Mouse (Mus musculus): Measurements from ENCODE around the gene Unc93b1. TPM values are rescaled to one million over a fixed set of nuclear protein-coding genes. Genes with fewer than 3 reads are reported as not detected.

The Unc93b1 gene
- total RNA-seq (2015; ENCODE audit: low replicate concordance): 28.5 and 29.3 TPM in 2 replicates
- 28.2 and 34.4 TPM in 2 replicates for total RNA-seq (2017; ENCODE audit: low replicate concordance)

DNA sequence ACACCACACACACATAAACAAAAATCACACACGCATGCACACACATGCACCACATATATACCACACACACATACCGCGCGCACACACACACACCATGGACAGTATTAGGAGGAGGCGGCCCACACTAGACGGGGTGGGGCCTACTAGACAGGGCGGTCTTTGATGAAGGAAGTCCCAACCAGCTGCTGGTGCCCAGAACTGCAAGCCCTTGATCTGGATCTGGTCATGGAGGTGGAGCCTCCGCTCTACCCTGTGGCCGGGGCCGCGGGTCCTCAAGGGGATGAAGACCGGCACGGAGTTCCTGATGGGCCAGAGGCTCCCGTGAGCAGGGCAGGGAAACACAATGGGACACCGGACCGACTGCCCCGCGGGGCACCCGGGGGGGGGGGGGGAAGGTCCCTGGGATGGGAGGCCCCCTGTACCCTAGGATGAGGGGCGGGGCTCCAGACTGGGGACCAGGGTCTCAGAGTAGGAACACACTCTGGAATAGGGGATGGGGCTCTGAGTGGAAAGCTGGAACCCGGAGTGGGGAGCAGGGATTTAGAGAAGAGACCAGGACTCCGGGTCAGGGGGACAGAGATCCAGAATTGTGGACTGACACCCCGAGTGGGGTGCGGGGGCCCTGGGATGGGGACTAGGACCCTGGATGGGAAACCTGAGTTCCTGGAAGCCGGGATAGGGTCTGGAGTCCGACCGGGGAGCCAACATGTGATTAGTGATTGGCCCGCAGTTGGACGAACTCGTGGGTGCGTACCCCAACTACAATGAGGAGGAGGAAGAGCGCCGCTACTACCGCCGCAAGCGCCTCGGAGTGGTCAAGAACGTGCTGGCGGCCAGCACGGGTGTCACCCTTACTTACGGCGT, at the start of gene Unc93b1:
Gene Unc93b1, plus strand, starts transcription at position 155 of the 864 bp plus-strand sequence.
- no peak for ATAC-seq (replicated peaks; ENCODE audit: low FRiP score, poor library complexity, severe bottlenecking)

DNA sequence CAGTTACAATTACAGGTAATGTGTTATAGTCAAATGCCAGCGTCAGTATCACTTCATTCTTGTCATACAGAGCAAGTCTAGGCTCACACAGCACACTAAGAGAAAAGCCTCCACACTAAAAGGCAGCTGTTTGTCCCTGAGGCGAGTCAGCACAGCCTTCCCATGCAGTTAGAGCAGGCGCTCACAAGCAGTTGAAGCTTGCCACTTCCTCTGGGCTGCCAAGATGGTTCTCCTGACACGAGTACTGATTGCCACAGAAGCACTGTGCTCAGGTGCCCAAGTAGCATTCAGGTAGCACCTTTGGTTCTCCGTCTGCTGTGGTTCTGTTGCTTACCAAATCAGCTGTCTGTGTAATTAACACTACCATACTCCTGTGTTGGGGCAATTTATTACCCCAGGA, 45.9 kb upstream of the Unc93b1 start:
- ATAC-seq (replicated peaks; ENCODE audit: low FRiP score, poor library complexity, severe bottlenecking): no peak

DNA sequence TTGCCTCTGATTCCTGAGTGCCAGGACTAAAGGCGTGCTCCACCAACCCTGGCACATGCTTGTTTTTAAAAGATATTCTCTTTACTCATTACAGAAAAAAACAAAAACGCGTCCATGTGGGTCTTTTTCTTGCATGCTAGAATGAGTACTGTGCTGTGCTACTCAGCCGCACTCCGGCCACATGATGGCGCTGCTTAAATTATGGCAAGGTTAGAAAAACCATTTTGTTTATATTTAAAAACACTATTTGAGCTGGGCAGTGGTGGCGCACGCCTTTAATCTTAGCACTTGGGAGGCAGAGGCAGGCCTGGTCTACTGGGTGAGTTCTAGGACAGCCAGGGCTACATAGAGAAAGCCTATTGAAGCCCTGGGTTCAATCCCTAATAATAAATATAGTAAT, 44.8 kb upstream of the Unc93b1 start:
- ATAC-seq (replicated peaks; ENCODE audit: low FRiP score, poor library complexity, severe bottlenecking): no peak

DNA sequence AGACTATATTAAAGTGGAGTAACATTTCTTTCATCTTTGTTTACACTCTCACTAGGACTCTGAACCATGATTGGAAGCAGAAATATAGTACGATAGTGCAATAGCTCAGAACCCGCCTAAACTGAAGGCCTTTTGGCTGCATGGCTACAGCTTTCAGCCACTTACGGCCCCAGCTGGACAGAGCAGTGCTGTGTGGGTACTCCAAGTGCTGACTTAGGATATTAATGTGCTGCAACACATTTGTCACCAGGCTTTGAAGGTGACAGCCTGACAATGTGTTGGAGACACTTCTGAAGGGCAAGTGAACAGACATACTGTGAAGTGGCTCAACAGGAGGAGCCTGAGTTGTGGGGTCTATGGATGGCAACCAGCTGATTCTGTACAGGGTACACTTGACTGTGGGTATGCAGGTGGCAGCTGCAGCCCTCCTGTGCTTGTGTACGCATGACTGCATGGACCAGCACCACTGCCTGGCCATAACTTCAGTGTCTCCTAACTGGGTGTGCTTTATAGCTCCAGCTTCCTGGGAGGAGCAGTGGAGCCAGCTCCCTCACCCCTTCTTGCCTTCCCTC, 41.4 kb upstream of the Unc93b1 start:
- no peak for ATAC-seq (replicated peaks; ENCODE audit: low FRiP score, poor library complexity, severe bottlenecking)

DNA sequence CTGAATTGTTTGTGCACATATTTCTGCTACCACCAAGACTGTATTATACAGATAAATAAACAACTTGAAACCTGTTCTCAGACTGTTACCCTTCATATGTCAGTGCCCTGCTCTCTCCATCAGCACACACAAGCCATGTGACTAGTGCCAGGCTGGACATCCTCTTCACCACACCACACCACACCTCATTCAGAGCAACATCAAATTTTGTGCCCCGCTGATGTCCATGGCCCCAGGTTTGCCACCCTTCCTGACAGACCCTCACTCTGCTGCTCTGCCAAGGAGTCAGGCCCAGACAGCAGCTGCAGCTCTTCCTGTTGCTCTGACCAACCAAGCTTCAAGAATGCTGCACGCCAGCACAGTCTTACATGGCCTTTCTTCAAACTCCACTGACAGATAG, 40.7 kb upstream of the Unc93b1 start:
- no peak for ATAC-seq (replicated peaks; ENCODE audit: low FRiP score, poor library complexity, severe bottlenecking)

DNA sequence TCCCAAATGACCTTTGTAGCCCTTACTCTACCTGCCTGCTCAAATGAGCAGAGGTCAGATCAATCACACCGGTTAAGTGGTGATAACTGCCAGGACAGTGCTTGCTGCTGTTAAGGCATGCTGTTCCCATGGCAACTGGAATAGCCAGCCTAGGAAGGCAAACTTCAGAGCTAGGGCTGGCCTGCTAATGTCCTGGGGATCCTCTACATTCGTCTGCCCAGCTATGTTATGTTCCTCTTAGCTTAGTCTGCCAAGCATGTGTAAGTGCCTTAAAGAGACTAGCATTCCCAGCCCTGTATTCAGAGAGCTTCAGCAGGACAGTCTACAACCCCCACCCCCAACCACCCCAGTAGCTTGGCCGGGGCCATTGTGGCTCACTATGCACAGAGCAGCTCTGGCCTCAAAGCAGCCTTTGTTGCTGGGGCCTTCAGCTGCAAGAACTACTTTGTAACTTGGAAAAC, 39.8 kb upstream of the Unc93b1 start:
- ATAC-seq (replicated peaks; ENCODE audit: low FRiP score, poor library complexity, severe bottlenecking): no peak

DNA sequence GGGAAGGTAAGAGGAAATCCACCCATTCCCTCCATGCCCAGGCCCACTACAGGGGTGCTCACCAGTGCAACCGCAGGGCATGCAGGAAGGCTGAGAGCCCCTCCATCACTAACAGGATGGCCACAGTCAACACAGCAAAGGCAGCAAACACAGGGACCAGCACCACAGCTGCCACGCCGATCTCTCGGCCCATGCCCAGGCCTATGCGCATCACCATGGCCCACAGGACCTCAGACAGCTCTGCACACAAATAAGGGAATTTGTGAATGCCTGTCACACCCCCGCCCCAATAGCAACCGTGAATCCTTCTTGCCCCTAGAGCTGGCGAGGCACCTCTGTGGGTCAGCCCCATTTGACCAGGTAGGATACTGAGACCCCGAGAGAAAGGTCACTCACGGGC, 38.8 kb upstream of the Unc93b1 start:
- ATAC-seq (replicated peaks; ENCODE audit: low FRiP score, poor library complexity, severe bottlenecking): no peak

DNA sequence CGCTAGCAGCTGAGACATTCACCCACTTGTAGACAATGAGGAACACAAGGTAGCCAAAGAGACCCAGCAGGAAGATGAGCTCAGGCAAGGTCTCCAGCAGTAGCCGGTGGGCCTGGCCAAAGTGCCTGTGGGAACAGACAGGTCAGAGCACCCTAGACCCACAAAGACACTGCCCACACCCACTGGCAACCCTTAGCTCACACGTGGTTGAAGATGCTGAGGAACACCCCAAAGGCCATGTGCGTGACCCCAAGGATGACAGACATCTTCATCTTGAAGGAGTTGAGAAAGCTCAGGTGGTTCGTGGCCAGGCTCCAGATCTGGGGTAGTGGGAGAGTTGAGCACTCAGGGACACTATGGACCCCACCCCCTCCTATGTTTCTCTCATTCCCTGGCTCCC, 37.4 kb upstream of the Unc93b1 start:
- ATAC-seq (replicated peaks; ENCODE audit: low FRiP score, poor library complexity, severe bottlenecking): no peak

DNA sequence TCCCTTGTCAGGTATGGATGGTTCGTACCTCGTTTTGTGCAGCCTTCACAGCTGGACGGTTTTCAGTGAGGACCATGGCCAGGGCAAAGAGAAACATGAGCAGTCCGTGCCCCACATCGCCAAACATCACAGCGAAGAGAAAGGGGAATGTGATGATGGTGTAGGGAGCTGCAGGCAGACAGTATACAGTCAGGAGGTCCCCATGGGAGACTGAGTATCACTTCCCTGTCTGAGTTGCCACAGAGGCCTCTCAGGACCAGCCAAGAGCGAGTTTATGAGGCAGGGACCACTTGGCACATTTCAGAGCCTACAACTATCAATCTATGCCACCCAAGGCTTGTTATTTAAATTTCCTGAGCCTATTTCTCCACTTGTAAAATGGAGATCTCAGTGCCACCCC, 36.0 kb upstream of the Unc93b1 start:
- no peak for ATAC-seq (replicated peaks; ENCODE audit: low FRiP score, poor library complexity, severe bottlenecking)

DNA sequence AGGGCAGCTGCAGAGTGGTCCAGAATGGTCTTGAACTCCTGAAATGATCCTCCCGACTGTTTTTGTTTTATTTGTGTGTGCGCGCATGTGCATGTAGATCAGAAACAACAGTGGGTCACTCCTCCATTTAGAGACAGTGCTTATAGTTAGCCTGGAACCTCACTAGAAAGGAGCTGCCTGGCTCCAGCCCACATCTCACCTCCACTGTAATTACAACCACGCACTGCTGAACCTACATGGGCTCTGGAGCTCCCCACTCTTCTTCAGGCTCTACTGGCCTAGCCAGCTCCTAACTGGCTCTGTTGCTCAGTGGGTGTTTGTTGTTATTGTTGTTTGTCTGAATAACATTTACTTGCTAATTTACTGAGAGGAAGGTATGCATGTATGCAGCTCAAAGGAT, 35.4 kb upstream of the Unc93b1 start:
- no peak for ATAC-seq (replicated peaks; ENCODE audit: low FRiP score, poor library complexity, severe bottlenecking)

DNA sequence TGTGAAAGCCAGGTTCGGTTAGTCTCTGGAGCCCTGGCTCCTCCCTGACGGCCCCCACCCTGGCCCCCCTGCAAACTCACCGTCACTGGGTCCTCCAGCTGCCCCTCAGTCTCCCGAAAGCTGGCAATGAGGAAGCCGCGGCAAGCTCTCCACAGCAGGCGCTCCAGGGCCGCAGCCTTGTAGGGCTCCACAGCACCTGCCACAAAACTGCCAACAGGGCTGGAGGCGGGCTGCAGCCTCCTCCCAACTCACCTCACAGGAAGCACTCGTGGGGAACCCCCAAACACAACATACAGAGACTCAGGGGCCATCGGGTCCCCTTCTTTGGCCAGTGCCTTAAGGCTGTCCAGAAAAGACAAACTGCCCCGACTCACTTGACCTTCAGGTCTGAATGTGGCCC, 32.0 kb upstream of the Unc93b1 start:
- ATAC-seq (replicated peaks; ENCODE audit: low FRiP score, poor library complexity, severe bottlenecking): no peak

DNA sequence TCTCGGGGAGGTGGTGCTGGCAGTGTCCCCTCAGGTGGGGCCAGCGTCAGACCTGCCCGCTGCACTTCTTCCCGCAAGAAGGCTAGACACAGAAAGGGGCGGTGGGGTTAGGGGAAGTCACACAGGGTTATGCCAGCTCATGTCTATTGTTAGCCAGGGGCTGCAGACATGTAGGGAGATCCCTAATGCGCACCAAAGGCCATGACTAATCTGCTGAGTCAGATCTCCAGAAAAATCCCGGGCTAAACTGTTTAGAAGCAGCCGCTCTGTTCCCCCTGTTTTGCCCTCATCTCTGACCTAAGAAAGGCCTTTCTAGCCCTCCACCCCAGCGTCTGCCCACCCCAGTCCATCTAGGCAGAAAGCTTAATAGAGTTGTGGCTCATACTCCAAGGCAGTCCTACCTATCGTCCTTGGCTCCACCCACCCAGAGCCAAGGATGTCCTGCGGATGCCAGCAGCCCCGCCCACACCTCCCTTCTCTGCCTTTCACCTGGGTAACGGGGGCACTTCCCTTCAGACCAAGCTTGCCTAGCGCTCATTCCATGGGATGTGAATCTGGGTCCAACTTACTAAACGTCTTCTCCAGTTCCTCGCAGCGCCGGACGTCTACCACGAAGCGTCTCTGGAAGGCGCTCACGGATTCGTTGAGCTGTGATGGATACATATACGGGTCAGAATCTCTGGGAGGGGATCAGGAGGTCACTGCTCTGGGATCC, 31.2 kb upstream of the Unc93b1 start:
- no peak for ATAC-seq (replicated peaks; ENCODE audit: low FRiP score, poor library complexity, severe bottlenecking)

DNA sequence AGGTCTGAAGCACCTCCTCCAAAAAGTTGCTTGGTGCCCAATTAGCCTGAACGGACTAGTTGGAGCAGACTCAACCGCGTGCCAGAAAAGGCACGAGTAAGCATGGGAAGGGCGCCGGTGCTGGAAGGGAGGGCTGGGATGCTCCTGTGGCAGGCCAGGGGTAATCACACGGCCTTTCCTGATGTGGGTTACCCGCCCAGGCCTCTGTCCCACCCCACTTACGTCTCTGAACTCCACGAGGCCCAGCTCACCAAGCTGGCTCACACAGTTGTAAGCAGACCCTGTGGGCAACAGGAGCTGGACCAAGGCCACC, 30.7 kb upstream of the Unc93b1 start:
- ATAC-seq (replicated peaks; ENCODE audit: low FRiP score, poor library complexity, severe bottlenecking): no peak

DNA sequence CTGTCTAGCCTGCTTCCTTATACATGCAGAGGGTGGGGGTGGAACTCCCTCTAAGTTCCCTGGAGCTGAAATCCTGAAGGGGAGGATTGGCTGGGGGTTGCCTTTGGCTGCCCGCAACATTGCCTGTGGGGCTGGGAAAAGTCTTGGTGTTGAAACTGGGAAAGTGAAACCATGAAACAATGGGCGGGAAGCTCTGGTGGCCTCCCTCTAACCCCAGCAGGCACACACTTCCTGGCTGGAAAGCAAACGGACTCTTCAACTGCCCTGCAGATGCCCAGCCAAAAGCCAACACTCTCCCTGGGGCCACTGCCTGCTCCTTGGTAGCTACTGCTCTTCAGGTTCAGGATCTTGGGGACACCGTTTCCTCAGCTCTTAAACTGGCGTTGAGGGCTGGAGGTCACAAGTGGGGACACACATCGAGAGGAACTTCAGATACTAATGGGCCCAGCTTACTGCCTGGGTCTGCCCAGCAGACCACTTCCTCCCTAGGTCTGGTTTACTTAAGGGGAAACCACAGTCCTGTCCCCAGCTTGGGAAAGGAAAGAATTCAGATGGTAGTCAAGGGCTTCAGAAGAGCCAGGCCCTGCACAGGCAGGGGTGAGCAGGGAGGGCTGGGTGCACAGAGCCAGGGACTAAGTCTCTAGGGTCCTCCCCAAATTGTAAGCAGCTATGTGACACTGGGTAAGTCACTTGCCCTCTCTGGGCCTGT, 29.6 kb upstream of the Unc93b1 start:
- ATAC-seq (replicated peaks; ENCODE audit: low FRiP score, poor library complexity, severe bottlenecking): no peak

DNA sequence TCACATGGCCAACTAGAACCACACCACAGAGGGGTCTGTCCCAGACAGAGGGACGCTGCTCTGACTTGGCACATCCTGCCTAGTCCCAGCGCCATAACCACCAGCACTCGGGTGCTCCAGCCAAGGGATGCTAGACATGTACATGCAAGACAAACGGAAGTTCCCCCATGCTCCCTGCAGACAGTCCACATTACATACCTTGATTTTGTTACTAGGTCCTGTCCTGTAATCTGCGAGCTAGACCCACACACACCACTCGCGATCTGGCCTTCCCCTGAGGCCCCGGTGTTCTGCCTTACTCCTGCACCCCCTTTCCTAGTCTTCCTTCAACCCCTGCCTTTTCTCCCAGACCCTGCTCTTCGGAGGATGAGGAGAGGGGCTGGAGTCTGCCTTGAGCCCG, 28.7 kb upstream of the Unc93b1 start:
- no peak for ATAC-seq (replicated peaks; ENCODE audit: low FRiP score, poor library complexity, severe bottlenecking)

DNA sequence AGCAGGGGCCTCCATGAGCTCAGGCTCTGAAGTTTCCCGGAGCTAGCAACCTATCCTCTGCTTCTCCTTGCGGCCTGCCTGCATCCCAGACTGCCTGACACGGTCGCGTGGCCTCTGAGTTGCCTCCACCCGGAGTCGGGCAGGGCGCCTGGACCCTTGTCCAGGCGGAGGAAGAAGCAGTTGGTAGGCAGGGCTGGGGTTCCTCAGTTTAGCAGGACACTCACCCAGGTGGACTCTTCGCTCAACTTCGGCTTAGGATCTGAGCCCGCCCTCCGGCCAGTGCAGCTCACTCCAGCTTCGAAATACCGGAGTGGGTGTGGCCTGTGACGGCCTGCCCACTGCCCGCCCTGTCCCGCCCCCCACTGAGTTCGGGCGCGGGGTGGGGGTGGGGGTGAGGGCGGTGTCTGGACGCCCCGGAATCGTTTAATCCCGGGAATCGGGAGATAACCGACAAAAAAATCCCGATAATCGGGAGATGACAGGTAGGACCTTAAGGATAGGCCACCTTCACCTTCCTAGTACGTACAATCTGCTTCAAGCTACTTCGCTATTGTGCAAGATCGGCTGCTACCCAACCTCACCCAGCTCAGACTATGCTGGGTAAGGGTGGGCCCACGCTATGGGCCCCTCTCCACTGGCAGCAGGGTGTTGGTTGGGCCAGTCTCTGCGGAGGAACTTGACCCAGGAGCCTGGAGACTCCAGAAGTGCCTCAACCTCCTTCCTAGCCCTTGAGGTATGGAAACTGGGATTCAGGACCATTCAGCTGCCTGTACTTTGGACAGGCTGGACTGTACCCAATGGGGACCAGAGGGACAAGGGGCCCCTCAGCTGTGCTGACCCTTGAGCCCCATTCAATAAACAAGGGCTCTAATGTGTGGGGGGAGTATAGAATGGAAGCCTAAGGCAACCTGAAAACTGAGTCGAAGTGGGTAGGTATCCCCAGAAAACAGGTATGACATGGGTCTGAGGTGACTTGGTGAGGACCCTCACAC, 27.9 kb upstream of the Unc93b1 start, which contains the start of gene Tcirg1:
Gene Tcirg1, minus strand, starts transcription at position 339 of the 992 bp plus-strand sequence.
- peak; percentile 77 for ATAC-seq (replicated peaks; ENCODE audit: low FRiP score, poor library complexity, severe bottlenecking)

DNA sequence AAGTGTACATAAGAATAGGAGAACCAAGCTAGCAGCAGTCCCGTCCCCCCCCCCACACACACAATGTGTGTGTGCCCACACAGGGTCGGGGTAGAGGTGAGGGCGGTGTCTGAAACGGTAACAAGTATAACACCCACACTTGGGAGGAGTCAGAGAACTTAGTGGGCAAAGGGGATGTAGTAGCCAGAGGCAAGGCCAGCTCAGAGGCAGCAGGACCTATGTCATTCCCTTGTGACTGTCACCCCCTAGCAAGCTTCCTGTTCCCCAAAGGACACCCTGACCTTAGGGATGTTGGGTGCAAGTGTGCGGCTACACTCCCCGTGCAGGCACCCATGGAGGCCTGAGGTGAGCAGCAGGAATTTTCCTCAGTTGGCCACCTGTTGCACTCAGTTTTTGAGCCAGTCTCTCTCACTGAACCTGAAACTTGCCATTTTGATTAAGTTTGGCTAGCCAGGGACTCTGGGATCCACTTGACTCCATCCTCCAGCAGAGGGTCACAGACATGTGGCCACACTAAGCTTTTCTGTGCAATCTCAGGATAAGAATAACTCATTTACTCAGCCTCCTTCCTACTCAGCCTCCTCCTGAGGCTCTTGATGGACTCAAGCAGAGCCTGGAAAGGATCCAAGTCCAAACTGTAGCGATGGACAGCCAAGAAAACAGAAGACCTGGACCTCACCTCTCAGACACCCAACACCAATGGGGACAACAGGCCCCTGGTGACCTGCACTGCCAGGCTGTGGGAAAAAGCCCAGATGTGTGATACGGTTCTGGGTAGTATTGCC, 26.9 kb upstream of the Unc93b1 start:
- no peak for ATAC-seq (replicated peaks; ENCODE audit: low FRiP score, poor library complexity, severe bottlenecking)

DNA sequence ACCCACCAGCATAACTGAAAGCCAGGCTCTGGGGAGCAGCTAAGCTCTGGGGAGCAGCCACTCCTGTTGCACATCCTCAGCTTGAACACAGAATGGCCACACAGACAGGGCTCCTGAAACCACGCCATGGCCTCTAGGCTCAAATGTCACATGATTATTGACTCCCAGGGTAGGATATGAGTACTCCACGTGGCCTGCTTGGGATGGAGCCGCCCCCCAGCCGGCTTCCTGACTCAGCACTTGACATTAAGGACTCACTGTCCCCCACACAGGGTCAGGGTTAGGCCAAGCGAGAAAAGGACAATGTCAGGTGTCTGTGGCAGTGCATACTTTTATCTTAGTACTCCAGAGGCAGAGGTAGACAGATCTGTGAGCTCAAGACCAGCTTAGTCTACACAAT, 24.8 kb upstream of the Unc93b1 start:
- ATAC-seq (replicated peaks; ENCODE audit: low FRiP score, poor library complexity, severe bottlenecking): no peak
